Mouse (Mus musculus) thymus, postnatal 14 days (tissue): ENCODE data around the gene Syt10.
"Not testable (repeated sequence)": the region's sequence is repeated elsewhere in the genome, so short reads cannot be mapped to it uniquely, and the experiment has no call there.

Experiments
- DNase-seq: peaks from one replicate; pipeline ENCODE4 v3.0.0; 2021

Syt10 gene

GRCm38 (mm10) chr15:89841364-89842017, at the start of gene Syt10:
Gene Syt10, minus strand, starts transcription at chr15:89841860.
- DNase-seq, result no peak

DNA sequence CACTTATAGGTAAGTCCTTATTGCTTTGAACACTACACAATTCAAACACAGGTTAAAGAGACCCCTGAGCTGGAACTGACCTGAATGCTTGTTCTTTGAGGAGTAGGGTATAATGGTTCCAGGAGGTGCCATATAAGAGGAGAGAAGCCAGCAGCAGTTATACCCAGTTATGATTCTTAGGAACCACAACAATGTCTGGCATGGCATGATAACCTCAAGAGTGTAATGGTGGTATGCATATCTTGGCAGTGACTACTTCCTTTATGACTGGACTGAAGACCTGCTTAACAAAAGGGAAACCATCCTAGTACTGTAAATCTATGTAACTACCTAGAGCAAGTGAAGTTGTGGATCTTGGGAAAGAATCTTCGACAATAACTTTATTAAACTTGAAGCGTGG, 42.1 kb upstream of the Syt10 start:
- DNase-seq, result no peak

GRCm38 (mm10) chr15:89878981-89879380, 37.3 kb upstream of the Syt10 start:
- DNase-seq, result no peak

DNA sequence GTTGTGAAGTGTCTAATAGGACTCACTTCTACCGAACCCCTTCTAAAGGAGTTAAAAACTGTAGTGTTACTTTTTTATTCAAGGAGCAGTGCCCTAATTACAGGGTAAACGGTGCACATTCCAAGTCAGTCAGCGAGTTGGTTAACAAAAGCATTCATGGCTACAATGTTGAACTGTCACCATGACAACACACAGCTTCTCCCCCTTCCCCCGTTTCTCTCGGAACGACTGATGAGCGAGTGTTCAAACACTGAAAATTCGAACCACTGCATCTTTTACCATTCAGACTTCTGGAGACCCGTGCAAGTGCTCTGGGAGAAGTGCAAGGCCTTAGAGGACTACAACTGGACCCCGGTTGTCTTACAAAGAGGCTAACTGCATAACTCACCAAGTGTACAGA, 25.6 kb downstream of the Syt10 start:
- no peak for DNase-seq

DNA sequence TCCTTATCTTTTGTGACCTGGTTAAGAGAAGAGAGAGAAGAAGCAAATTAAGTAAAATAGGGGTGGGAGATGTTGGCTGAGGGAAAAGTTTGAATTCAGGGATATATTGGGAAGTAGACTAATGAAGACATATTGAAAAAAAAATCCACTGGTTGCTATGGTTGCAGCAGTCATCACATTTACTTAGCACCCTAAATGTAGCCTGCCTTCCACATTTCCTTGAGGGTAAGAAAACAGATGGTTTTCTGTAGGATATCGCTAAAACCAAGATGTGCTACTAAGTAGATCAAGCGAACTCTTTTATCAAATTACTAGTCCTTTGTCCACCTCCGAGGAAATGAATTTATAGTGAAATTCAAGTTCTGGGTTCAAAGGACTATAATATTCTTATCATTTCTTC, 37.2 kb downstream of the Syt10 start:
- no peak for DNase-seq

GRCm38 (mm10) chr15:89779928-89780327, 61.7 kb downstream of the Syt10 start:
- no peak for DNase-seq

GRCm38 (mm10) chr15:89766016-89766415, 75.6 kb downstream of the Syt10 start:
- DNase-seq, result not testable (repeated sequence)

DNA sequence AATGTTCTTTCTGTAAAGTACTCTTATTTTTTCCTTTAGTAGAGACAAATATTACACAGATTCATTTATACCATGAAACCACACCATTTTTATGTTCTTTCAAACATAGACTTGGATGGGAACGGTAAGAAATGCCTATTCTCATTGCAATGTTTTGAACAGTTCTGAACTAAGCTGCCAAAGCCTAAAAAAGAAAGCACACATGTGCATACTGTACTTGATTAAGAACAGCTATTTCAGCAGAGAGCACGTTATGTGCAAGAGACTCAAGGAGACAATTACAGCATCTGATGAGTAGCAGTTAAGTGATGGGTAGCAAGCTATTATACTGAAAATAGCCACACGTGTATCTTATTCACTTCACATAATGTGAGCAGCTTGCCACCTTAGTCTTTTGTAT, 108.0 kb downstream of the Syt10 start:
- DNase-seq, result no peak
